Mouse (Mus musculus): Measurements from ENCODE around the gene Rapgef5. TPM values are rescaled to one million over a fixed set of nuclear protein-coding genes. Genes with fewer than 3 reads are reported as not detected.

Rapgef5 gene
- total RNA-seq, 2 experiments from 2014 or later = 149 to 189 TPM

GRCm38 (mm10) chr12:117805576-117805975, 289.3 kb downstream of the Rapgef5 start:
- TF ChIP-seq CTCF (IDR thresholded peaks at IDR 0.05) = no peak
- H3K4me3 ChIP-seq = no peak overlapping the region
- DNase-seq (ENCODE audit: extremely low spot score in 1 of 2, low spot score in 2 of 2) = no peak
- intact Hi-C loops (cut with DNase I) = no loop called here
- no peak overlapping the region for H3K27ac ChIP-seq

GRCm38 (mm10) chr12:117806007-117806451, 289.8 kb downstream of the Rapgef5 start:
- no peak for TF ChIP-seq CTCF (IDR thresholded peaks at IDR 0.05)
- DNase-seq (ENCODE audit: extremely low spot score in 1 of 2, low spot score in 2 of 2) = no peak
- Histone ChIP-seq H3K4me3 (peak overlapping the region; percentile 23; the same call in 1 of the 2 replicates), H3K27ac (no peak overlapping the region)
- intact Hi-C loops (cut with DNase I) = no loop called here

GRCm38 (mm10) chr12:117806470-117806869, 290.2 kb downstream of the Rapgef5 start:
- TF ChIP-seq CTCF (IDR thresholded peaks at IDR 0.05) = no peak
- intact Hi-C loops (cut with DNase I) = no loop called here
- H3K27ac ChIP-seq = no peak overlapping the region
- DNase-seq (ENCODE audit: extremely low spot score in 1 of 2, low spot score in 2 of 2) = no peak
- H3K4me3 ChIP-seq = no peak overlapping the region; the same call in 1 of the 2 replicates

GRCm38 (mm10) chr12:117807637-117808036, 291.4 kb downstream of the Rapgef5 start:
- no peak for DNase-seq (ENCODE audit: extremely low spot score in 1 of 2, low spot score in 2 of 2)
- Histone ChIP-seq H3K4me3 (no peak overlapping the region), H3K27ac (no peak overlapping the region)
- TF ChIP-seq CTCF (IDR thresholded peaks at IDR 0.05) = no peak
- intact Hi-C loops (cut with DNase I) = no loop called here

GRCm38 (mm10) chr12:117808355-117809326, 292.4 kb downstream of the Rapgef5 start:
- Histone ChIP-seq H3K27ac (no peak overlapping the region), H3K4me3 (no peak overlapping the region)
- intact Hi-C loops (cut with DNase I) = no loop called here
- TF ChIP-seq CTCF (IDR thresholded peaks at IDR 0.05) = no peak
- no peak for DNase-seq (ENCODE audit: extremely low spot score in 1 of 2, low spot score in 2 of 2)
